Mouse (Mus musculus) thymus, adult 2 months (tissue): ENCODE data around the gene Spef2. TPM values are rescaled to one million over a fixed set of nuclear protein-coding genes. Genes with fewer than 3 reads are reported as not detected.

Experiments used
- DNase-seq: peaks from one replicate; pipeline ENCODE4 v3.0.0; 2021
- H3K27ac ChIP-seq: fragments of 200-500 bp; 2 replicates; pipeline ENCODE4 v1.5.1; 2012; ENCODE audit warnings: low read length, control low read depth; ENCODE audit not compliant: control insufficient read depth, insufficient read depth
- H3K27me3 ChIP-seq: fragments of 200-500 bp; 2 replicates; pipeline ENCODE4 v1.6.1; 2012; ENCODE audit warnings: mild to moderate bottlenecking, low read length, moderate library complexity, mixed read lengths; ENCODE audit not compliant: control insufficient read depth, insufficient read depth
- H3K36me3 ChIP-seq: fragments of 200-500 bp; 2 replicates; pipeline ENCODE4 v1.6.1; 2012; ENCODE audit warnings: mild to moderate bottlenecking, low read length, moderate library complexity; ENCODE audit not compliant: control insufficient read depth, insufficient read depth
- H3K4me1 ChIP-seq: fragments of 200-500 bp; replicated peaks from 2 replicates; pipeline ENCODE4 v1.6.1; 2012; ENCODE audit warnings: low read length; ENCODE audit not compliant: control insufficient read depth, insufficient read depth
- H3K4me3 ChIP-seq: fragments of 200-500 bp; 2 replicates; pipeline ENCODE4 v1.5.1; 2012; ENCODE audit warnings: mild to moderate bottlenecking, low read length, control low read depth, moderate library complexity; ENCODE audit not compliant: control insufficient read depth, insufficient read depth
- CTCF ChIP-seq: fragments of 200-500 bp; IDR thresholded peaks from 2 replicates; pipeline ENCODE4 v1.5.1; 2012; ENCODE audit warnings: mild to moderate bottlenecking, control low read depth, low read length, moderate library complexity, borderline replicate concordance; ENCODE audit not compliant: control insufficient read depth, poor library complexity, insufficient read depth; ENCODE audit errors: extremely low read depth
- POLR2A ChIP-seq: fragments of 200-500 bp; IDR thresholded peaks from 2 replicates; pipeline ENCODE4 v1.6.1; 2012; ENCODE audit warnings: mild to moderate bottlenecking, low read length, control low read depth, moderate library complexity; ENCODE audit not compliant: control insufficient read depth, poor library complexity, insufficient read depth; ENCODE audit errors: extremely low read depth
- WGBS: fragments of 180-500 bp; shearing (Covaris S2); methylation state at CpG from one replicate; pipeline ENCODE4 v1.1.7; 2018; 5-methylcytosine and 5-hydroxymethylcytosine counted together
- polyA plus RNA-seq: library from polyadenylated mRNA; depleted of rRNA; stranded (reverse); fragments of >200 nt; gene quantifications from 2 replicates; pipeline ENCODE4 v1.2.3, GENCODE M21; 2012

Gene Spef2
- polyA plus RNA-seq, 1 experiment, result 0.18 TPM

GRCm38 (mm10) chr15:9624619-9625018 lies 124.0 kb downstream of the Spef2 start:
- Histone ChIP-seq H3K27me3 (no peaks in the 10 kb centered on the region), H3K27ac (no peak overlapping the region), H3K4me3 (no peak overlapping the region), H3K4me1 (no peaks in the 10 kb centered on the region), H3K36me3 (no peaks in the 10 kb centered on the region)
- WGBS, result 75% methylated on average over 2 of the region's 2 CpGs
- TF ChIP-seq CTCF (no peak), POLR2A (no peak)
- no peak for DNase-seq

GRCm38 (mm10) chr15:9608177-9608576 lies 140.5 kb downstream of the Spef2 start:
- Histone ChIP-seq H3K4me3 (no peak overlapping the region), H3K4me1 (peaks cover 5% of the 10 kb centered on the region), H3K27ac (no peak overlapping the region), H3K36me3 (no peaks in the 10 kb centered on the region), H3K27me3 (no peaks in the 10 kb centered on the region)
- TF ChIP-seq CTCF, result no peak
- no peak for TF ChIP-seq POLR2A
- DNase-seq, result peak; percentile 13
- 47% methylated on average over 4 of the region's 4 CpGs for WGBS

- TF ChIP-seq CTCF (no peak), POLR2A (no peak)
- H3K4me1 ChIP-seq, result peaks cover 4% of the 10 kb centered on the region
- no peak overlapping the region for H3K4me3 ChIP-seq
- no peak for DNase-seq
- no peak overlapping the region for H3K27ac ChIP-seq
- 56% methylated on average over 6 of the region's 6 CpGs for WGBS
- no peaks in the 10 kb centered on the region for H3K36me3 ChIP-seq
- no peaks in the 10 kb centered on the region for H3K27me3 ChIP-seq
Observed at GRCm38 (mm10) chr15:9600088-9600455, 148.6 kb downstream of the Spef2 start.

- no peaks in the 10 kb centered on the region for H3K27me3 ChIP-seq
- peaks cover 4% of the 10 kb centered on the region for H3K4me1 ChIP-seq
- H3K36me3 ChIP-seq, result no peaks in the 10 kb centered on the region
- 89% methylated on average over 12 of the region's 12 CpGs for WGBS
- no peak overlapping the region for H3K4me3 ChIP-seq
- DNase-seq, result no peak
- TF ChIP-seq CTCF (no peak), POLR2A (no peak)
- no peak overlapping the region for H3K27ac ChIP-seq
Observed at GRCm38 (mm10) chr15:9599382-9600087, 149.1 kb downstream of the Spef2 start.

- H3K4me1 ChIP-seq, result peaks cover 4% of the 10 kb centered on the region
- DNase-seq, result no peak
- TF ChIP-seq CTCF, result no peak
- no peak for TF ChIP-seq POLR2A
- no peaks in the 10 kb centered on the region for H3K36me3 ChIP-seq
- 69% methylated on average over 6 of the region's 6 CpGs for WGBS
- no peaks in the 10 kb centered on the region for H3K27me3 ChIP-seq
- H3K4me3 ChIP-seq, result no peak overlapping the region
- H3K27ac ChIP-seq, result no peak overlapping the region
Observed at GRCm38 (mm10) chr15:9596298-9597060, 152.2 kb downstream of the Spef2 start.

- H3K27me3 ChIP-seq, result no peaks in the 10 kb centered on the region
- H3K27ac ChIP-seq, result no peak overlapping the region
- no peaks in the 10 kb centered on the region for H3K4me1 ChIP-seq
- no peak for DNase-seq
- WGBS, result 94% methylated on average over 4 of the region's 4 CpGs
- H3K4me3 ChIP-seq, result no peak overlapping the region
- no peak for TF ChIP-seq POLR2A
- TF ChIP-seq CTCF, result no peak
- H3K36me3 ChIP-seq, result no peaks in the 10 kb centered on the region
Observed at GRCm38 (mm10) chr15:9589939-9590338, 158.7 kb downstream of the Spef2 start.
